Mouse (Mus musculus) monocyte, adult 2 months (primary cell): ENCODE data around the gene Nanos3.

Source experiments
- DNase-seq, 2 experiments: peaks; one replicate each; pipeline ENCODE4 v3.0.0; 2022; ENCODE audit warnings: low spot score in 2 of 2, low read depth in 1 of 2

Gene Nanos3

DNA sequence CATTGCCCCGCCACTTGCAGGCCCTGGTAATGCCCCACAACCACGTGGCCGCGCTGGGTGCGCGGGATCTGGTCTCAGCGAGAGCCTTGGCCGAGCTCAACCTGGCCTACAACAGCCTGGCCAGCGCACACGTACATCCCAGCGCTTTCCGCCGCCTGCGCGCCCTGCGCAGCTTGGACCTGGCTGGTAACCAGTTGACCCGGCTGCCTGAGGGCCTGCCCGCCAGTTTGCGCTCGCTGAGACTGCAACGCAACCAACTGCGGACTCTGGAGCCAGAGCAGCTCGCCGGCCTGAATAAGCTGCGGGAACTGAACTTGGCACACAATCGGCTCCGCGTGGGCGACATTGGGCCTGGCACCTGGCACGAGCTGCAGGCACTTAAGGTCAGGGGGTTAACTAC lies 54.2 kb downstream of the Nanos3 start:
- no peak for DNase-seq

DNA sequence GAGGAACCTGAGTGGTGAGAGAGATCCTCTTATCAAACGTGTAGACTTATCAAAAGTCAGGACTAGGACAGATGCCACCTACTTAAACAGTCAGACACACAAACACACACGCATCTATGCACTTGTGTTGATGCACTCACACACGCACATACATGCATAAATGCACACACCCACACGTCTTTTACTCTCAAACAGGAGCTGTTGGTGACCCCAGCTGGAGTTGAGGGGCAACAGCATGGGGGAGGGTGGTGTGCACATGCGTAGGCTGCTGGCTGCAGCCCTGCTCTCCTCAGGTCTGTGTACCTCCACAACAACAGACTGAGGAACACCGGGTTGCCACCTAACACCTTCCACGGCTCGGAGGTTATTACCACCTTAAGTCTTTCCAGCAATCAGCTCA lies 56.7 kb downstream of the Nanos3 start:
- no peak for DNase-seq

DNA sequence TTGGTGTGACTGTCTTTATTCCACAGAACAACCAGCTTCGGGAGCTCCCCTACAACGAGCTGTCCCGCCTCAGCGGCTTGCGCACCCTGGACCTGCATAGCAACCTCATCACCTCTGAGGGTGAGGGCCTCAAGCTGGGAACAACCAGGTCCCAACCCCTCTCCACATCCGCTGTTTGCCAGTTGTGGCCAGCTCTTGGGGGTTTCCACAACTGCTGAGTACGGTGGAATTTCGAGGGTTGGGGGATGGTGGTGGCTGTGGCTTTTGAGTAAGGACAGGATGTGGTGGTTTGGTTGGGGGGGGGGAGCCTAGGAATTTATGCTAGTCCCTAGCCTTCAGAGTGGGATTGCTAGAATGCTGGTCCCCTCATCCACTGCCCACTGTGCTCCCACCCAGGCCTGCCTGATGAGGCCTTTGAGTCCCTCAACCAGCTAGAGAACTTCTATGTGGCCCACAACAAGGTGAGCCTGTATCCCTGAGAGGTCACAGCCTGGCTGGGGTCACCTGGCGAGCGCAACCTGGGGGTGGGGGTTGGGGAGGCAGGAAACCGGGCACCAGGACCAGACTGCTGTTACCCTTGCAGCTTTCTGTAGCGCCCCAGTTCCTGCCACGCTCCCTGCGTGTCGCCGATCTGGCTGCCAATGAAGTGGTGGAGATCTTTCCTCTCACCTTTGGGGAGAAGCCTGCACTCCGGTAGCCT lies 57.7 kb downstream of the Nanos3 start:
- DNase-seq = no peak

DNA sequence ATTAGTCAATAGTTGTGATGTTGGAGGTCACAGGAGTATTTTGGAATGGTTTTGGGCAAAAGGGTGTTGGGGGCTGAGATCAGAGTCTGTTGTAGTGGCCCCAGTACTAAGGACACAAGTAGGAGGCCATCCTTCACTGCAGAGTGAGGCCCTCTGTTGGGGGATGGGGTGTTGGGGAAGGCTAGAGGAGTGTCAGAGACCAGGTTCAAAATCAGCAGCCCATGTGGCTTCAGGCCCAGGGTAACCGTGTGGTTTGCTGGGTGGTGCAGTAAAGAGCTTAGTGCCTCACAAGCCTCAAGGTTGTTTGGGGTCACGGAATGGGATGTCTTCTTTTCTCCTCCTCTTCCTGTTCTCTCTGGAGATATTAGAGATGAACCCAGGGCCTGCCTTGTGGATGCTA lies 58.3 kb downstream of the Nanos3 start:
- DNase-seq = no peak

DNA sequence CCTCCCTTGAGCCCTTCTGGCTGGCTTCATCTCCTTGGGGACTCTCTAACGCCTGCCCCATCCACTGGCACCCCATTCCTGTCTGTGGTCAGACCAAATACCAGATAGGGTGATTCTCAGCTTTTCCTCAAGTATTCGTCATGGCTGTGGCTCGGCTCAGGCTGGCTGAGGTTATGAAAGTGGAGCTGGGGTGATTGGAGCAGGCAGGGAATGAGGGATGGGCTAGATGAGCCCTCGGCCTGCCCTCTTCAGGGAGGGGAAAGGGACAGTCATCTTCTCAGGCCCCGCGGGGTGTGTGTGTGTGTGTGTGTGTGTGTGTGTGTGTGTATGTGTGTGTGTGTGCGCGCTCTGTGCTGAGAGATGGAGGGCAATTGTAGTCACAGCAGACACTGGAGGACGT lies 59.4 kb downstream of the Nanos3 start, which contains the start of gene Podnl1:
Gene Podnl1, plus strand, starts transcription at position 334 of the 400 bp plus-strand sequence.
- DNase-seq = no peak
